Mouse (Mus musculus) ES-E14 (cell line): Measurements from ENCODE around the gene Mycbpap.

Source experiments
- CHD2 ChIP-seq: IDR thresholded peaks from 2 replicates; pipeline ENCODE4 v1.6.1; 2014; ENCODE audit warnings: mild to moderate bottlenecking, low read depth, low read length, inconsistent platforms
- ZC3H11A ChIP-seq: IDR thresholded peaks from 2 replicates; pipeline ENCODE4 v1.6.1; 2012; ENCODE audit warnings: low read depth, mild to moderate bottlenecking, inconsistent platforms, low read length, borderline replicate concordance

DNA sequence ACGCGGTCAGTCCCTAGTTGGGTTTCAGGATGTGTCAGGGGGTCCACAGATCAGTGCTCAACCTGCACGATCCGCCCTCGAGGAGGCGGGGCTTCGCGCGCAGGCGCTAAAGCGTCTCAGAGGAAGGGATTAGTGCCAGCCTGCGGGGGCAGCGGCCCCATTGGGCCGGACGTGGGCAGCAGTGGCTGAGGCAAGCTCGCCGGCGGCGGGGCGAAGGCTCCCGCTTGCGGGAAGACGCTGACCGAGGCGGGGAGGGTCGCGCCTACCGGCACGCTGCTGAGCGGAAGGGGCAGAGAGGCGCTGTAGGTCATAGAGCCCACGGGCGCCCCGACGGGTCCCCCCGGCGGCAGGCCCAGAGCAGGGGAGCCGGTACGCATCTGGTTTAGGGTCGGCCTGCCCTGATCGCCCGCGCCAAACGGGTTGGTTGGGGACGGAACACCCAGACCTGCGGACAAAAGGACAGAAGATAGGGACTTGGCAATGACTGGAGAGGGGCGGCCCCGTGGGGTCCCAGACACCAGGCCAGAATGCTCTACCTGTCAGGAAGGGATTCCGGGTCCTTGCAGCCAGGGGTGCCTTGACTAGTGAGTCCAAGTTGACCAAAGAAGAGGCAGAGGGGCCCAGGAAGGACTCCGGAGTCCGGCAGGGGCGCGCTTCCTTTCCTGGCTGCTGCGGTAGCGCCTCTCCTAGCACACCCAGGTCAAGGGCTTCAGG lies 30.4 kb downstream of the Mycbpap start:
- TF ChIP-seq CHD2, result no peak
- TF ChIP-seq ZC3H11A, result no peak
